Mouse (Mus musculus): ENCODE measurements around the gene 2310034G01Rik.

GRCm38 (mm10) chr19:46315752-46316610, 34.1 kb downstream of the 2310034G01Rik start:
- TF ChIP-seq CTCF (IDR thresholded peaks at IDR 0.05 in 2 of 3, conservative IDR thresholded peaks at IDR 0.05 in 1 of 3; ENCODE audit: control insufficient read depth in 1 of 3, insufficient read depth in 1 of 3, low read depth in 2 of 3, low read length in 3 of 3, poor library complexity in 1 of 3, severe bottlenecking in 1 of 3) (no peak), E2F4 (IDR thresholded peaks at IDR 0.05; ENCODE audit: borderline replicate concordance, low read depth, low read length) (no peak), KAT2A (conservative IDR thresholded peaks at IDR 0.05; ENCODE audit: low read depth, low read length) (no peak), MAX (IDR thresholded peaks at IDR 0.05; ENCODE audit: low read length) (no peak; the same call in 1 of the 2 replicates), EP300 (IDR thresholded peaks at IDR 0.05; ENCODE audit: low read depth in 1 of 2, low read length in 2 of 2) (no peak), ZMIZ1 (IDR thresholded peaks at IDR 0.05; ENCODE audit: low read depth, low read length) (no peak), RAD21 (IDR thresholded peaks at IDR 0.05; ENCODE audit: low read depth, low read length) (no peak), POLR2AphosphoS2 (IDR thresholded peaks at IDR 0.05; ENCODE audit: low read length) (no peak), NELFE (IDR thresholded peaks at IDR 0.05; ENCODE audit: low read depth, low read length) (no peak; the same call in 1 of the 2 replicates), POLR2A (IDR thresholded peaks at IDR 0.05; ENCODE audit: control insufficient read depth in 1 of 2, insufficient read depth in 1 of 2, low read depth in 1 of 2, low read length in 2 of 2, poor library complexity in 1 of 2) (no peak), UBTF (IDR thresholded peaks at IDR 0.05; ENCODE audit: borderline replicate concordance, insufficient read depth, low read depth, low read length) (no peak)

All from MEL (cell line).